Mouse (Mus musculus) midbrain, embryonic 13.5 days (tissue): ENCODE measurements around the gene Mcf2l. TPM values are rescaled to one million over a fixed set of nuclear protein-coding genes. Genes with fewer than 3 reads are reported as not detected.

Experiments used
- ATAC-seq: fragments of 200-750 bp; cut with Nextera tagmentation; 2 replicates; pipeline ENCODE4 v1.8.0; 2017; ENCODE audit warnings: mild to moderate bottlenecking, moderate TSS enrichment, moderate library complexity
- H3K27ac ChIP-seq: fragments of 300-500 bp; sonication (generic); 2 replicates; pipeline ENCODE4 v1.5.1; 2015; ENCODE audit warnings: inconsistent platforms, mild to moderate bottlenecking, moderate library complexity
- H3K27me3 ChIP-seq: fragments of 300-500 bp; sonication (generic); 2 replicates; pipeline ENCODE4 v1.6.1; 2015; ENCODE audit warnings: mild to moderate bottlenecking, inconsistent platforms
- H3K36me3 ChIP-seq: fragments of 300-500 bp; sonication (generic); 2 replicates; pipeline ENCODE4 v1.6.1; 2015; ENCODE audit warnings: mild to moderate bottlenecking, inconsistent platforms
- H3K4me1 ChIP-seq: fragments of 300-500 bp; sonication (generic); replicated peaks from 2 replicates; pipeline ENCODE4 v1.6.1; 2015; ENCODE audit warnings: inconsistent platforms
- H3K4me2 ChIP-seq: fragments of 300-500 bp; sonication (generic); replicated peaks from 2 replicates; pipeline ENCODE4 v1.6.1; 2015; ENCODE audit warnings: moderate library complexity, mild to moderate bottlenecking, inconsistent platforms
- H3K4me3 ChIP-seq: fragments of 300-500 bp; sonication (generic); replicated peaks from 2 replicates; pipeline ENCODE4 v1.5.1; 2015; ENCODE audit warnings: mild to moderate bottlenecking, inconsistent platforms
- H3K9ac ChIP-seq: fragments of 300-500 bp; sonication (generic); replicated peaks from 2 replicates; pipeline ENCODE4 v1.6.1; 2015; ENCODE audit warnings: mild to moderate bottlenecking, inconsistent platforms
- H3K9me3 ChIP-seq: fragments of 300-500 bp; sonication (generic); 2 replicates; pipeline ENCODE4 v1.6.1; 2016; ENCODE audit warnings: mild to moderate bottlenecking, inconsistent platforms
- WGBS: fragments of 180-500 bp; shearing (Covaris S2); methylation state at CpG from one replicate; pipeline ENCODE4 v1.1.7; 2015; 5-methylcytosine and 5-hydroxymethylcytosine counted together
- polyA plus RNA-seq: library from polyadenylated mRNA; unstranded; fragments of >200 nt; fragmentation: Nextera tagmentation; extraction: Ambion mirVana; gene quantifications from 2 replicates; pipeline ENCODE4 v1.2.1, GENCODE M21; 2015

Mcf2l gene
- polyA plus RNA-seq, 1 experiment from 2014 or later: 130 TPM

DNA sequence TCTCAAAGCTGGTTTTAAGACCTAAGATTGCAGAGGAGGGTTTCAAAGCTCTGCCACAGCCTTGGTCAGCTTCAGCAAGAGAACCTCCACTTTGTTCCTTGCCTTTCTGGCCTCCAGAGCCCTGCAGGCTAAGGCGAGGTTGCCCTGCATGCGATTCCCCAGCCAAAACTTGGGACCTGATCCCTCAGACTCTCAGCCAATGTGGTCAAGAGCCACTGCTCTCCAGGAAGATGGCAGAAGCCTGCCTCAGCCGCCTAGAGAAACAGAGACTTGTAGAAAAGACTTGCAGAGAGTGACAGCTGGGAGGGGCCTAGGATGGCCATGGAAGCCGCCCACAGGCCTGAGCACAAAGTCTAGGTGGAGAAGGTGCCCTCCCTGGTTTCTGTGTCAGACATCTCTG lies 1.4 kb downstream of the Mcf2l start:
- peaks cover 3% of the 10 kb centered on the region for H3K36me3 ChIP-seq
- H3K9ac ChIP-seq: peak overlapping the region; percentile 68; the same call in 1 of the 2 replicates
- peak overlapping the region; percentile 75 for H3K4me2 ChIP-seq
- H3K4me1 ChIP-seq: peaks cover 59% of the 10 kb centered on the region
- WGBS: 72% methylated on average over 4 of the region's 4 CpGs
- H3K27me3 ChIP-seq: no peaks in the 10 kb centered on the region
- H3K9me3 ChIP-seq: no peaks in the 10 kb centered on the region
- no peak overlapping the region for H3K27ac ChIP-seq
- no peak for ATAC-seq
- H3K4me3 ChIP-seq: peak overlapping the region; percentile 58; the same call in 1 of the 2 replicates

DNA sequence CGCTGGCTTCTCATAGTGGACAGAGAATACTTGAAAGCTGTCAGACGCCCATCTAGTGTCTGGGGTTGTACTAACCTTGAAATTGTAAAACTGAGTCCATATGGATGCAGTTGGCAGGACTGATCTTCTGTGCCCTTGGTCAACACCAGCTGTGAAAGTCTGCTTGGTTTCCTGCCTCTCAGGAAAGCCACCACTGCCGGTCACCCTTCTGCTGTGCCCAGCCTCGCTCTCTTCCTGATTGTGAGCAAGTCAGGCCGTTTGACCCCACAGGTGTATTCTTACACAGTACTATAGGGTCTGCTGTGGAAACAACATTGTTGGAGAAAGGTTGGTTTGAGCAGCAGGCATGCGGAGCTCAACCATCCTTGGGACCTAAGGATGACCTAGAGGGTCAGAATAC lies 3.5 kb downstream of the Mcf2l start:
- no peak for ATAC-seq
- Histone ChIP-seq H3K4me1 (peaks cover 40% of the 10 kb centered on the region), H3K27me3 (no peaks in the 10 kb centered on the region), H3K4me3 (no peak overlapping the region), H3K9ac (no peak overlapping the region), H3K36me3 (peaks cover 21% of the 10 kb centered on the region), H3K9me3 (no peaks in the 10 kb centered on the region), H3K27ac (no peak overlapping the region), H3K4me2 (no peak overlapping the region)
- WGBS: 90% methylated on average over 6 of the region's 6 CpGs

DNA sequence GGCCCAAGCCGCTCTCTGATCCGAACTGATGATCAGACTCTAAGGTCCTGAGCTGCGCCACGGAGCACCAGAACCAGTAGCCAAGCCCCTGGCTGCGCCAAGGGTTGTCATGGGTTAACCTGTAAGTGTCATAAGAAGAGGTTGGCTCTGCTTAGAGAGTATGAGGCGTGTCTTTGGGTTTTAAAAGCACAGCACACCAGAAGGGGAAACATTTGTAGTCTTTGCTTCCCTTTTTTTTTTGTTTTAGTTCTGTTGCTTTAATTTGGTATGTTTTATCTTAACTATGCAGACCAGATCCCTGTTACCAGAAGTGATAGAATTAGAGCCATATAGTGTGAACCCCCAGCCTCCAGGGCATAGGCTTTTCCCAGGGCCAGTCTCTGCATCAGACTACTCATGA lies 6.6 kb downstream of the Mcf2l start:
- Histone ChIP-seq H3K4me1 (peaks cover 18% of the 10 kb centered on the region), H3K9ac (no peak overlapping the region), H3K27ac (no peak overlapping the region), H3K4me3 (no peak overlapping the region), H3K27me3 (no peaks in the 10 kb centered on the region), H3K36me3 (peaks cover 45% of the 10 kb centered on the region), H3K9me3 (no peaks in the 10 kb centered on the region), H3K4me2 (no peak overlapping the region)
- WGBS: 94% methylated on average over 6 of the region's 6 CpGs
- ATAC-seq: no peak

DNA sequence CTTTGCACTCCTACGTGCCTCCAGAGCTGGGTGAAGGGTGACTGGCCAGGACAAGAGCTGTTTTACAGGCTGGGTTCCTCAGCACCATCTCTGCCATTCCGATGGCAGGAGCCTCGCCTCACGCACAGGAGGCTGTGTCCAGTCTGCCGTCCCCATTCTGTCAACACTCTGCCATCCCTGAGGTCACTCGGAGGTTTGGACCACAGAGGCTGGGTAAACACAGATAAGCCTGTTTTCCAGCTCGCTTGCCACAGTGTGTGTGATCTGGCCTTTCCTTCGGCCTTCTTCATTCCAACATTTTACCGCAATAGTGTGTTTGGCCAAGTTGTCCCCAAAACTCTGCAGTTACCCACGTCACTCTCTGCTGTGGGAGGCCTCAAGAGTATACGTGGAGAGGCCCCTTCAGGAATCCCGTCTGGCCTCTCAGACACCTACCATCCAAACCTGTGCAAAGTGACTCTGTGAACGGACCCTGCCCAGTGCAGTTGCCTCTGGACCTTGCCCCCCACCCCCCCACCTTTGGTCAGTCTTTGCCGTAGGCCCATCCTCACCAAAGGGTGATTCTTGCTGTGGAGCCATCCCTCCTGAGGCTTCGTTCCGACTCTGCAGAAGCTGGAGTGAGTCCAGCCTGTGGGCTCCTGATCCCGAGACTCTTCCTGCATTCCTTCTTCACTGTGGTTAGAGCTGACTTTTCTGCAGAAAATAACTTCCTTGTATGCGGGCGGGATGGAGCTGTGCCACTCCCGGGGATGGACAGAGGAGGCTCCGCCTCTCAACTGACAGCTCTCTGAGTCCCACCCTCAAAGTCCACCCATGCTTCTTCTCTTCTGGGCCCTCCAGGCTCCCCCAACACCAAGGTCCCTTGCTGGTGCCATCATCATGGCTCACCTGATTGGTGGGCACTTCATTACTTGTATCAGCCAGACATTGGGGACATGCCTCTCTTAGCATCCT lies 9.7 kb downstream of the Mcf2l start:
- Histone ChIP-seq H3K27me3 (no peaks in the 10 kb centered on the region), H3K27ac (no peak overlapping the region), H3K9me3 (no peaks in the 10 kb centered on the region), H3K4me2 (no peak overlapping the region), H3K36me3 (peaks cover 66% of the 10 kb centered on the region), H3K4me3 (no peak overlapping the region), H3K9ac (no peak overlapping the region), H3K4me1 (no peaks in the 10 kb centered on the region)
- 73% methylated on average over 21 of the region's 21 CpGs for WGBS
- no peak for ATAC-seq

DNA sequence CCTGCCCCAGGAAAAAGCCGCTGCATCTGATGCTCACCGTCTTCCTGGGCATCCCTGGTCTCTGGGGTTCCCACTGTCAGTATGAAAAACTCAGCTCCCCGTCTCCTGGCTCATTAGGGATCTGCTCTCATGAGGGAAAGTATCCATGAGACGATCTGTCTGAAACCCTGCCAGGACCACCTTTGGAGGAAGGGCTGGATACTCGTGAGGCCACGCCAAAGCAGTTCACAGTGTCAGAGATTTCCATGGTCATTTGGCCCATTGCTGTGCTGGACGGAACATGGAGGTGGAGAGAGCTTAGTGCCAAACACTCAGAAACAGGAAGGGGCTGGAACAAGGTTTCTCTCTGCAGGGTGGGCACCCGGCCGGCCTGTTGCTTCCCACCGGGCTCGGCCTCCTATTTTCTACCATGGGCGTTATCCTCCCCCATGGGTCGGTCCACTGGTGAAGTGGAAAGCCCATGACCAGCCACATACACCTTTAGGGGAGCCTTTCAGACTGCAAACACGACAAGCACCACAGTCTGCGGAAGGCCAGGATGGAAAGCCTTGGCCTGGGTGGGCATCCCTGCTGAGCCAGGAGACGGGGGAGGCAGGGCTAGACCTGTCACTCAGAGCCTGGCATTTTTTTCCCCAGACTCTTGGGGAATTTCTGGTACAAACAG lies 14.3 kb downstream of the Mcf2l start:
- Histone ChIP-seq H3K9me3 (no peaks in the 10 kb centered on the region), H3K27ac (no peak overlapping the region), H3K27me3 (no peaks in the 10 kb centered on the region), H3K4me3 (no peak overlapping the region), H3K9ac (no peak overlapping the region), H3K4me1 (no peaks in the 10 kb centered on the region), H3K4me2 (no peak overlapping the region), H3K36me3 (peaks cover 74% of the 10 kb centered on the region)
- 87% methylated on average over 16 of the region's 16 CpGs for WGBS
- ATAC-seq: no peak

DNA sequence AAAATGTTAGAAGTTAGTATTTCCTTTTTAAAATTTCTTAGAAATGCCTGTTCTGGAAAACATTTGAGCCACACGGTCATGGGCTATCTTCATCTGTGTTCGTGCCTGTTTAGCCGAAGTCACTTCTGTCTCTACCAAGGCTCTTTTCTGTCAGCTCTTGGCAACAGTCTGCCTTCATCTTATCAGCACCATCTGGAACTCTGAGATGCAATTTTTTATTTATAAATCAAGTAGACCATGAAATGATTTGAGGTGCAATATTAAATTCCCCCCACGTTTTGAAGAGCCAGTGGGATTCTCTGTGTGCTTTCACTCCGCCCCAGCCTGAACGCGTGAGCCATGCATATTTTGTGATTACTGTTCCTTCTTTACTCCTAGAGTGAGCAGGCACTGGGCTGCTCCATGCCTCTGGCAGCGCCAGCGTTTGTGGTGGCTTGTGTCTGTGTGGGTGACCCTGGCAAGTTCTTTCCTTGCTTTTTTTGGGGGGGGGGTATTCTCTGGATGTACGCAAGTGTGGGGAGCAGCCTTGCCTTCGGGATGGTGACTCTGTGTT lies 15.5 kb downstream of the Mcf2l start:
- Histone ChIP-seq H3K4me1 (no peaks in the 10 kb centered on the region), H3K4me2 (no peak overlapping the region), H3K9ac (no peak overlapping the region), H3K9me3 (no peaks in the 10 kb centered on the region), H3K27ac (0 out of 2 replicates have a peak overlapping the region, but pooled peaks have one; percentile 20), H3K27me3 (no peaks in the 10 kb centered on the region), H3K4me3 (no peak overlapping the region), H3K36me3 (peaks cover 70% of the 10 kb centered on the region)
- ATAC-seq: no peak
- 88% methylated on average over 11 of the region's 11 CpGs for WGBS

DNA sequence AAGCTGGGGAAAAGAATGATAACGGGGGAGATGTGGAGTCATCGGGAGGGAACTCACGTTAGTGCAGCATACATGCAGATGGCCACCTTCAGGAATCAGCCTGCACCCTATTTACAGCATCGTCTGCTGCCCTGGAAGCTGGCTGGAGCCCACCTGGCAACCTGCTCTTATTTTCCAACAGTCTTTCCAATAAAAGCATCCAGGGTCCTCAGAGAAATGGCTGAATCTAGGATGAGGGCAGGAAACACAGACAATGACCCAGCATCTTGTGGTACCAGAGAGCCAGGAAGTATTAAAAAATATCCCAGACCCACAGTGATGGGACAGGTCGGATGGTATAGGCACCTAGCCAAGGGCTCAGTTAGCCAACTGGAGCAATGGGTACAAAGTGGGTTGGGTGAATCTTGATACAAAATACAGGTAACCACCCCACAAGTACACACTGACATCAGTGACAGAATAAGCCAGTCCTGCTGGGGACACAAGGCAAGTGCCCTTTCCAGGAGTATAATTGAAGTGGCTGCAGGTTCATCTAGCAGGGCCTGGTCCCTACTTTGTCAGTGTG lies 19.4 kb downstream of the Mcf2l start:
- no peak overlapping the region for H3K4me2 ChIP-seq
- no peak overlapping the region for H3K9ac ChIP-seq
- no peak overlapping the region for H3K27ac ChIP-seq
- H3K9me3 ChIP-seq: no peaks in the 10 kb centered on the region
- WGBS: 92% methylated on average over 5 of the region's 5 CpGs
- no peak for ATAC-seq
- H3K4me3 ChIP-seq: no peak overlapping the region
- H3K36me3 ChIP-seq: peaks cover 41% of the 10 kb centered on the region
- peaks cover 7% of the 10 kb centered on the region; the same call in 1 of the 2 replicates for H3K4me1 ChIP-seq
- no peaks in the 10 kb centered on the region for H3K27me3 ChIP-seq

DNA sequence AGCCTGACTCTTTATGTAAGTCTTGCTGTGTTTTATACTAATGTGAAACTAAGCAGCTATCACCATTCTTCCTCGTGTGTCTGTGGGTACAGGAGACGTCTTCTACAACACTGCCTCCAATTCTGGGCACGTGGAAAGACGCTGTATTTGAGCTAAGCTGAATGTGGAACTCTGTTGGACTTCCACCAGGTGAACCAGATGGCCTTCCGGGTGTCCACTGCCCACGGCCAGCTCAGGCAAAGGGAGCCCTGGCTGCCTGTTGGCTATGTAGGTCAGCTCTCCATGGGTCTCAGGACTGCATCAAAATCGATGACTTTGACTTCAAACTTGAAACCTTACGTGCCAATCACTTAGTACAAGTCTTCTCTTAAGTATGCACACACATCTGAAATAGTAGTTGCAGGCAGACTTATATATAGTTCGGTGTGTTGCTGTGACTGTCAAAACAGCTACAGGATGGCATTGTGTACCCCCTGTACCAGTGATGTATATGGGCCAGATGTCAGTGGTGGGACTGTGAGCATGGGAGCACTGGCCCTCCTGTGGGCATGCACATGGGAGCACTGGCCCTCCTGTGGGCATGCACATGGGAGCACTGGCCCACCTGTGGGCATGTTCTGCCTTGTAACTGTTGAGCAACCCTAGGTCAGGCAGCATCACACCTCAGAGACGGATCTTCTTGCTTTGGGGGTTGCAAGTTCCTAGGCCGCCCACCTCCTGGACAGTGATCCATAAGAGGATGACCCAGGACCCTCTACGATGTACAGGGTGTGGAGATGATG lies 20.4 kb downstream of the Mcf2l start:
- WGBS: 90% methylated on average over 12 of the region's 12 CpGs
- Histone ChIP-seq H3K9ac (no peak overlapping the region), H3K36me3 (peaks cover 39% of the 10 kb centered on the region)

DNA sequence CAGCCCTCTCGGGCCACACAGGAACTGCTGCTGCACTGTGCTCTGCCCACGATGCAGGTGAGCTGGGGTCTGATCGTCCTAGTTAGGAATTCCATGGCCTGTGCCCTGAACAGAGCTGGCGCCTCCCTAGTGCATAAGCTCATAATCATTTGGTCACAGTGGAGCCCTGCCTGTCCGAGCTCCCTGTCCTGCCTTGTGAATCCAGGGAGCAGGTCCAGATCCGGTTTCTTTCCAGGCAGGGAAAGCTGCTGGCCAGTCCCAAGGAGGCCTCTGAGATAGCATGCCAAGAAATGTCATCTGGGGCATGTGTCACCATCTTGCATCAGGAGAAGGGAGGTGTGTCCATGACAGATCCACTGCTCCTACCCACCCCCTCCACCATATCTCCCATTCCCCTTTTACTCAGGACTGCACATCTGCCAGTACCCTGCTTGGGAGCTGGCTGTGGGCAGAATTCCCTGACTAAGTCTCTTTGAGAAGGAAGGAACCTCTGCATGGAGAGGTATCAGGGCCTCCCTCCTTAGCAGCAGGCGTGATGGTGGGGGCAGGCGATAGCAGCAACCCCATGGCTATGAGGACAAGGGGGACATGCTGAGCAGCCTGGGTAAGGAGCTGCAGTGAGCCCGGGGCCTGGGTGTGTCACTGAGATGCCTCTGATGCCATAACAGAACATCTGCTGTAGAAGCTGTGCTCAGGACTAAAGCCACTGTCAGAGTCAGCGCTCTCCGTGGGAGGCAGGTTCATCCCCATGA lies 21.4 kb downstream of the Mcf2l start:
- no peak overlapping the region for H3K9ac ChIP-seq
- H3K4me2 ChIP-seq: no peak overlapping the region
- H3K9me3 ChIP-seq: no peaks in the 10 kb centered on the region
- no peak for ATAC-seq
- H3K4me1 ChIP-seq: peaks cover 7% of the 10 kb centered on the region; the same call in 1 of the 2 replicates
- no peaks in the 10 kb centered on the region for H3K27me3 ChIP-seq
- peaks cover 31% of the 10 kb centered on the region for H3K36me3 ChIP-seq
- 79% methylated on average over 11 of the region's 11 CpGs for WGBS
- H3K4me3 ChIP-seq: no peak overlapping the region
- H3K27ac ChIP-seq: no peak overlapping the region

More for the DNA sequence above, 20.4 kb downstream of the Mcf2l start:
- H3K27me3 ChIP-seq: no peaks in the 10 kb centered on the region
- peaks cover 7% of the 10 kb centered on the region; the same call in 1 of the 2 replicates for H3K4me1 ChIP-seq
- no peak for ATAC-seq
- no peaks in the 10 kb centered on the region for H3K9me3 ChIP-seq
- H3K4me3 ChIP-seq: no peak overlapping the region
- no peak overlapping the region for H3K27ac ChIP-seq
- no peak overlapping the region for H3K4me2 ChIP-seq

DNA sequence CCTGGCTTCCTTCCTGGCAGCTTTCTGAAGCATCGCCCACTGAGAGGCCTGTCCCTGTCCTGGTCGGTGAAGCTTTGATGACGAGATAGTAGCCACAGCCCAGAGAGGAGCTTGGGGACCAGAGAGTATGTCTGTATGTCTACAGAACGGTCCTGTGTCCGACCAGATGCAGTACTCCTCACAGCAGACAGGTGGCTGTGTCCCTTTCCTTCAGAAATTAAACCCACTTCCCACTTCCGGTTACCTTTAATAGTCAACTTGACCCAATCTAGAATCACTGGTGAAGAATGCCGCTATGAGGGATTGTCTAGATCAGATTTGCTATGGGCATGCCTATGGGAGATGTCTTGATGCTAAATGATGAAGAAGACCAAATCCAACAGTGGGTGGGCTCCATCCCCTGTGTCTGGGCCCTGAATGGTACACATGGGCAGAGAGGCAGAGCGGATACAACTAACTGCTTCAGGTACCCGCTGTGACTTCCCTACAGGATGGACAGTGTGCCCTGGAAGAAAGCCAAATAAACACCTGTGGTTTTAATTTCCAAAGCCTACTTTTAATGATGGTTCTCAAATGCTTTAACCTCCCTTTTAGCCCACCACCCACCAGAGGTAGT lies 22.0 kb downstream of the Mcf2l start:
- no peak for ATAC-seq
- 79% methylated on average over 9 of the region's 9 CpGs for WGBS

More for the DNA sequence above, 22.0 kb downstream of the Mcf2l start:
- Histone ChIP-seq H3K9ac (no peak overlapping the region), H3K36me3 (peaks cover 26% of the 10 kb centered on the region), H3K4me1 (peaks cover 7% of the 10 kb centered on the region; the same call in 1 of the 2 replicates), H3K4me3 (no peak overlapping the region), H3K9me3 (no peaks in the 10 kb centered on the region), H3K4me2 (no peak overlapping the region), H3K27ac (no peak overlapping the region), H3K27me3 (no peaks in the 10 kb centered on the region)
